Mouse (Mus musculus) gastrocnemius, adult 8-10 months (tissue): ENCODE data around the gene Ppp1r2. TPM values are rescaled to one million over a fixed set of nuclear protein-coding genes. Genes with fewer than 3 reads are reported as not detected.
A peak's percentile ranks its signal among the peaks of the same experiment; 100 is the strongest.
"Not testable (repeated sequence)": the region's sequence is repeated elsewhere in the genome, so short reads cannot be mapped to it uniquely, and the experiment has no call there.

Source experiments
- DNase-seq, 2 experiments: peaks; one replicate each; pipeline ENCODE4 v3.0.0; 2022; ENCODE audit warnings: low spot score in 2 of 2
- total RNA-seq, 4 experiments: library from RNA; stranded (reverse); gene quantifications; 2 replicates each; pipeline ENCODE4 v1.2.4; 2022

The Ppp1r2 gene
- 10 to 100 TPM; 71.4 to 96.4 (median 80.9) TPM for total RNA-seq

DNA sequence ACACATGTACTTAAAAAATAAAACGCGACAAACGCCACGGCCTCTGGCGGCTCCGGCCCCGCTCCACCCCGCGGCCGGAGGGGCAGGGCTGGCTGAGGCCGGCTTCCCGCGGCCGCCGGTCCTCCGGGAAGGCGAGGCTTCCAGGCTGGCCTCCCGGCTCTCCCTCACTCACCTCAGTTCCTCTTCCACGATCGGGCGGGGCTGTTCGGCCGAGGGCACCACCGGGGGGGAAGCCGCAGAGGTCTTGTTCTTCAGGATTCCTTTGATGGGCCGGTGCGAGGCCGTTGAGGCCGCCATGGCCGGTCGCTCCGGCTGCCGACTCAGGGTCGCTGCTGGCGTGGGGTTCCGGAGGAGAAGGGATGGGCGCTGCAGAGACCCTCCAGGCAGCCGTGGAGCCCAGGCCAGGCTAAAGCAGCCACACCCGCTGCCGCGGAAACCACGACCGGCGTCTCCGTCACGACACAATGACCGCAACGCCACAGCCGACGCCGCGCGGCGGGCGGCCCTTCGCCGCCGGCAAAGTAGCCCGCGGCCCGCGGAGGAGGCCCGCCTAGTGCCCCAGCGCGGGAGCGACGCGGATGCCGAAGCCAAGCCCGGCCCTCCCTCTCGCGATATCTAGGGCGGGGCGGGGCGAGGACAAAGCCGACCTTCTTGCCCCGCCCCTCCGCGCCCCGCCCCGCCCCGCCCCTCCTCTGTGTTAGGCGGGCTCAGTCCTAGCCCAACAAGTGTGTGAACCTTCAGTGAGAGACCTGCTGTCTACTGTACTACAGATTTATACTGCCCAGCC, at the start of gene Ppp1r2:
Ppp1r2 (minus strand) TSS at position 604 of the 787 bp plus-strand sequence.
- peak; percentile 82 to 91 for DNase-seq

DNA sequence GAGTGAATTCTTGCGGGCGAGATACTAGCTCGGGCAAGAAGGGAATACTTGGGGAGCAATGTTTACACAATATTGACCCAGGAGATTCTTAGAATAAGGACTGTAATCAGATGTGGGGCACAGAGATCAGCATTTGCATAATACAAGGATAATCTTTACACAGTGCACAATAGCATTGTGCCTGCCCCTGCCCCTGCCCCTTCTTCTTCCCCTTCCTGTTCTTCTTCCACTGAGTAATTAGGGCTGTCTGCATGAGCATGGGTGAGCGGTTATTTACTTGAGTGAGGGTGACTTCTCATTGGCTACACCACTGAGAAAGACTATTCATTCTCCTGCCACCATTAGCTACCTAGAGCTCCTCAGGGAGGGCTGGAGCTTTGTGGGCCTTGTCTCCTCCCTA, 46.4 kb upstream of the Ppp1r2 start:
- no peak for DNase-seq

DNA sequence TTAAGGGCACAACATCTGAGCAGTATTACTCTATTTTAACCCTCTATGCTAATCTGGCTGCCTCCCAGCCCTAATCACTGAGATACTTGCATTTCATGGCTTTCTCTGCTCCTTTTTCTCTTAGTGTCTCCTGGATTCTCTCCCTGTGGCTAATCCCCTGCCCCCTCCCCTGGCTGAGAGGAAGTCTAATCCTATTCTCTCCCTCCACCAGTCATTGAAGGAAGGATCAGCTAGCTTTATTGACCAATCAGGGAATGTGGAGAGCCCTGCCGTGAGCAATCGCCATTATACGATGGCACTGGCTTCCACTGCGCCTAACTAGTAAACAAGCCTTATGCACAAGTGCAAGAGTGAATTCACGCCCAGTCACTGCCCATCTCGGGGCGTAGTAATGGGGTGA, 45.9 kb upstream of the Ppp1r2 start:
- no peak for DNase-seq

DNA sequence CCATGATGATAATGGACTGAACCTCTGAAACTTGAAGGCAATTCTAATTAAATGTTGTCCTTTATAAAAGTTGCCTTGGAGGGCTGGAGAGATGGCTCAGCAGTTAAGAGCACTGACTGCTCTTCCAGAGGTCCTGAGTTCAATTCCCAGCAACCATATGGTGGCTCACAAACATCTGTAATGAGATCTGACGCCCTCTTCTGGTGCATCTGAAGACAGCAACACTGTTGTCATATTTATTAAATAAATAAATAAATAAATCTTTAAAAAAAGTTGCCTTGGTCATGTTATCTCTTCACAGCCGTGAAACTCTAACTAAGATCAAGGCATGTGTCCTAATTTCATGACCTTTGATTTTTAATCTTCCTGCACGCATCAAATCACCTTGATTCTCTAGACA, 44.6 kb upstream of the Ppp1r2 start:
- DNase-seq: not testable (repeated sequence)

DNA sequence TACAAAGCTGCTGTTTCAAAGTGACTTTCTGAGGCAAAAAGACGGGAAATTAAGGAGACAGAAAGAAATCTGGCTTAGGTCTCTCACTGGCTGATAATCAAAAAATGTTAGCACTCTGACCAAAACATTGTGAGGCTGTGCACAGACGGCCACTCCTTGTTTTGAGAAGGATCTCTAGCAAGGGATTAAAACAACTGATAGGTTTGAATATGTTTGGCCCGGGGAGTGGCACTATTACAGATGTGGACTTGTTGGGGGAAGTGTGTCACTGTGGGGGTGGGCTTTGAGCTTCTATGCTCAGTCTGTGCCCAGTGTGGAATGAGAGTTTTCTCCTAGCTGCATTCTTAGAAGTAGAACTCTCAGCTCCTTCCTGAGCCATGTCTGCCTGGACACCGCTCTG, 44.2 kb upstream of the Ppp1r2 start:
- no peak for DNase-seq

DNA sequence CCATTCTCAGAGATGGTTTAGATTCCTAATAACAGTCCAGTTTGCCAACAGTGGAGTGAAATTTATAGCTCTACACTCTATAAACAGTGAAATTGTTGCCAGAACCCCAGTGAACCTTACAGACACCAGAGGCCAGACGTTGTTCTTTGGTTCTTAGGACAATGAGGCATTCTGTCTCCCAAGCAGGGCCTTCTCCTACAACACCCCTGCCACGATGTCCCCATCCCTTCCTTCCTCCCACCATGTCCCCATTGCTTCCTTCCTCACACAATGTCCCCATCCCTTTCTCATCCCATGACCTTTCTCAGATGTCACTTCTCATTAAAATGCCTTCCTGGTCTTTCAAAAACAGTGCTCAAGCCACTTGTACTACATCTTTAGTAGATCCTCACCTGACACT, 43.3 kb upstream of the Ppp1r2 start:
- no peak for DNase-seq

DNA sequence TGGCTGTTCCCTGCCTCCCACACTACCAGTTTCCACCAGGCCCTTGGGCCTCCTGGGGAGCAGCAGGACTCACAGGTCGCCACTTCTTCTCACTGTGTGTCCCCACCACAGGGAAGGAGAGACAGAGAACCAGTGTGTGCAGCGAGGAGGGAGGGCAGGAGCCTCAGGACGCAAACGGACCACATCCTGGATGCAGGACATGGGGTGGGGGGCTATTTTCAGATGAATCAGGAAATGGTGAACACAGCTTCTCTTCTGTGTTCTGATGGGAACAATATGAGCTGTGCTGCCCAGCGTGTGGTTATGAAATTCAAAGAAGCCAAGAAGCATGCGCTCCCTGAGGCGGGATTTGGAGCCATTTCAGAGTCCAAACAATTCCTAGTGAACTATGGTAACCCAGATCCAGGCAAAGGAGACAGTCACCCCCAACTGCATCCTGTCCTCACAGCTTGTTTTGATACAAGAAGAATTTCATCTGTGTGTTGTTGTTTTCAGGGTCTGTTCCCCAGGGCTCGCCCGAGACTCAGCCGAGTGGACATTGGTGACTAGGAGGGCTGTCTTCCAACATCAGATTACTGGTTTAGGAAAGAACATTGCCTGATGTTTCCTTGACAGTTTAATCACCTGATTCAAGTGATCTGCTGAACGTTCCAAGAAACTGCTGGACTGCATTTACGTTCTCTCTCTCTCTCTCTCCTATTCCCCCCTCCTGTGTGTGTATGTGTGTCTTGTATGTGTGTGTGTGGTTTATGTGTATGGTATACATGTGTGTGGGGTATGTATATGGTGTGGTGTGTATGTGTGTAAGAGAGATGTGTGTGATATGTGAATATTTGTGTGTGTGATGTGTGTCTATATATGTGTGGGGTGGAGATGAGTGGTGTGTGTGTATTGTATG, 41.4 kb upstream of the Ppp1r2 start:
- peak; percentile 48 to 61 for DNase-seq

DNA sequence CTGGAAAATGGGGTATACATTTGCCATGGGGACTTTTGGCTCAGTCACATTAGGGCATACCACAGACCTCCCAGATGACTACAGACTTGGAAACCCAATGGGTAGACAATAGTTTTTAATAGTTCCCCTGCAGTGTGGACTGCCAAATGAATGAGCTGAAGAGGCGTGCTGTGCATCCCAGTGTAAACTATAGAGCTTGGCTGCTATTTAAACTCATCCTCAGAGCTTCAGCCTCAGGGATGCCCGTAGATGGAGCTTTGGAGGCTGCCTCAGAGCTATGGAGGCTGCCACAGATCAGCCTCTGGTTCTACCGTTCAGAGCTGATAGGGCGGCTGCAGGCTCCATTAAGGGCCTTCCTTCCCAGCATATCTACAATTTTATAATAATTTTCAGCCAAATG, 40.2 kb upstream of the Ppp1r2 start:
- no peak for DNase-seq

DNA sequence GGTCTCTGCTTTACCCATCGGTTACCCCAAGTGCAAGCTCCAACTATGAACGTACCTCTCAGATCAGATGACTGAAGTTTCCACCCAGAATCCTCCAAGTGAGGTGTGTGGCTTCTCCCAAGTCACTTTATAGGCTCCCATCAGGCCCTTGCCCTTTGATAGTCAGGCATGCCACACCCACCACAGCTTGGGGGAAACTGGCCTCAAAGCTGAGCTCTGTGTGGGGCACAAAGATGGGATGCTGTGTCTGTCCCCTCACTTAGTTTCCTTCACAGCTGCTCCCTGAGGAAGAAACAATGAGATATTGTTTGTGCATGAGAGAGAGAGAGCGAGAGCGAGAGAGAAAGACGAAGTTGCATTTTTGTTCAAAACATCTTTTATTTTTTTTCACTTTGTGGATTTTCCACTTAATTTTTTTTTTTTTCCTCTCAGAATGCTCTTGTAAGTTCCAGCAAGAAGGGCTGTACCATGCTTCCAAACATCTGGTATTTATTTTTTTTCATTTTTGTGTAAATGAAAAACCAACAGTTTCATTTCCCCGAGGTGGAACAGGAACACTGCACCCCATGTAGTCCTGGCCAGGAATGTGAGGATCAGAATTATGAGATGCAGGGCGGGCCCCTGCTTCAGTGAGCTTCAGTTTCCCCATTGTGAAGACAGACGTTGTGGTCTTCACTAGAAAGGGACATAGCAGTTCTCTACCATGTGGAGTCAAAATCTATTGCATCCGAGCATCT, 39.6 kb upstream of the Ppp1r2 start, which contains the start of gene Apod:
Apod (minus strand) TSS at position 312 of the 737 bp plus-strand sequence.
- DNase-seq: no peak

DNA sequence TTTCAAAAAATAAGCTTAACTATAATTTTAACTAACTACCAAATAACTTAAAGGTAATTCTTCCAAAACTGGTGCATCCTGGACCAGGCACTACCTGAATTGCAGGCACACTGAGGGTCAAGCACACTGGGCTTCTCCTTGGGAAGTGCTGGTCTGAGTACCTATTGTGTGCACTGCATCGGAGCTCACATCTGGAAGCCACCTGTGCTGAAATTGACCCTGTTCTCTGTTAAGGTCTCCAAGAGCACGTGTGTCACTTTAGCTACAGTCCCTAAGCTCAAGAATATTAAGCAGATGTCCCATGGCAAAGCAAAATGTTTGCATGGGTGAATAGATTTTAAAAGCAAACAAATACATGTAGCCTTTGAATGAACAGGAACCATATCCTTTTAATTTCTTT, 38.5 kb upstream of the Ppp1r2 start:
- DNase-seq: no peak

DNA sequence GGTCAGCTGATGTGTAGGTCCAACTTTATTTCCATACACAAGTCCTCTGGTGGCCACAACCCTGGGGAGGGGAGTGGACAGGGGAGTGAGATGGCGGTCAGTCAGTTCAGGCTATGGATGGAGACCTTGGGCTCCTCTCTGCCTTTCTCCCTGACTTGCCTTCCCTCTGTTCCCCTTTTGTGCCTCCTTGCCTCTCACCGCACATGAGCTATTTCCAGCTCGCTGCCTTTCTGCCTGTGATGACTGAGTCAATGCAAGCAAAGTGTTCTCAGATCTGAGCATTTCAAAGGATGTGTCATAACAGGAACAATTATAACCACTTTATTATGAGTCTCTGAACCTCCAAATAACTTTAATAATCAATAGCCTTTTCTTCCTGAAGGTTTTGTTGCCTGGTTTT, 37.2 kb upstream of the Ppp1r2 start:
- DNase-seq: no peak

DNA sequence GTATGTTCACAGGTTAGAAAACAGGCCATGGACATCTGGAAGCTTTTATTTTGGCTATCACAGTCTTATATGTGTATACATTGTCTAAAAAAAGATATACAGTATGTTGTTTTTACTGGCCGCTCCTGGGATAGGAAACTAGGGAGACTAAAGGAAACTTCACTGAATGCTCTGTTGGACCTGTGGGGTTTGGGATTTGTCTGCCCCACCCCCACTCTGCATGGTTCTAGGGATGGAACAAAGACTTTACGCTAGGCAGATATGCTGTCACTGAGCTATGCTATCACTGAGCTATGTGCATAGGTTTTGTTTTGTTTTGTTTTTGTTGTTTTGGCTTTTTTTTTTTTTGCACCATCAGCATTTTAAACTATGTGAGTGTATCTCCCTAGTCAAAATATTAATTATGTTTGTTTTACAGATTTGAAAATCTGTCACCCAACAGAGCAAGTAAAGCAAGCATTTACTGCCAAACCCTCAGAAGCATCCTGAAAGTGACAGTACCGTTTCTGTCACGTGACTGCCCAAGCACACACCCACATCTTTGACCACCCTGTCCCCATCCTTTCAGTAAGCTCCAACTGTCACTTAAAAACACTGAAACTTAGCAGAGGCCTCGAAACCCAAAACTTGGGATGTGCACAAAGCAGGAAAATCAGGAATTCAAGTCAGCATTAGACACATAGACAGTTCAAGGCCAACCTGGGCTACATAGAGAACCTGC, 30.3 kb upstream of the Ppp1r2 start:
- DNase-seq: no peak

DNA sequence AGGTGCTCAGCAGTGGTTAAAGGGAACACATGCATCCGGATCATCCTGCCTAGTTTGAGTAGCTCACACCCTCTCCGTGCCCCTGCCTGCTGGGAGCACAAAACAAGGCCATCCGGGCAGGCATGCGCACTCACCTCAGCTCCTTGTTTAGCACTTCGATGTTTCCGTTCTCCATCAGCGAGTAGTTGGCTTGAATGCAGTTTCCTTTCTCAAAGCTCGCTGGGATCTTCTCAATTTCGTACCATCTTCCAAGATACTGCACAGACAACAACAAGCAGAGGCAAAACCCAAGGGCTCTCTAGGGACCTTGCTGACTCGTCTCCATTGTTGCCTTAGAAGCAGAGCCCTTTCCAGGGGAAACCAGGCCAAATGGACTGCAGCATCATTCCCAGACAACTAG, 28.2 kb upstream of the Ppp1r2 start:
- peak; percentile 62 to 68 for DNase-seq

DNA sequence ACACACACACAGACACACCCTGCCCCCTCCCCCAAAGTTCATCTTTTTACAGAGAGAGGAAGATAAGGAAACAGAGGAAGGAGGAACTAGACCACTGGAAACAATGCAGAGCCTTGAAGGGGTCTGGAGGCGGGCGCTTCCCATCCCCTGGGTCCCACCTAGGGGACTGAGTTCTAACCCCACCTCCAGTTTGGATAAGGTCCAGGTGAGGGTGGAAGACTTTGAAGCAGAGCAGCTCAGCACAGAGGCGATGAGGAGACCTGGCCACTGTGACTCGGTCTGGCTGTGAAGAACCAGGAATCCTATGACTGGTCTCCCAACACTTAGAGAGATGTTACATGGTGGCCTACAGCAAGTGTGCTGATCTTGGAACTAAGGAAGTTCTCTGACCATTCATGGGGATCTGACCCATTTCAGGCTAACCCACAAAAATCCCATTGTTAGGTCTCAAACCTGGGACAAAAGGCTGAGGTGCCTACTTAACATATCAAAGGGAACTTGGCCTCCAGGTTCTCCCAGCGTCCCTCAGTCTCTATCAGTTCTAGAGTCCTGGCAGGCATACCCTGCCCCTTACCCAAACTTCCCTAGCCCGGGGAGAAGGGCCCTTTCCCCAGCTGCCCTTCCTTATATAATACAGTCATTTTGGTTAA, 25.9 kb upstream of the Ppp1r2 start:
- no peak for DNase-seq

DNA sequence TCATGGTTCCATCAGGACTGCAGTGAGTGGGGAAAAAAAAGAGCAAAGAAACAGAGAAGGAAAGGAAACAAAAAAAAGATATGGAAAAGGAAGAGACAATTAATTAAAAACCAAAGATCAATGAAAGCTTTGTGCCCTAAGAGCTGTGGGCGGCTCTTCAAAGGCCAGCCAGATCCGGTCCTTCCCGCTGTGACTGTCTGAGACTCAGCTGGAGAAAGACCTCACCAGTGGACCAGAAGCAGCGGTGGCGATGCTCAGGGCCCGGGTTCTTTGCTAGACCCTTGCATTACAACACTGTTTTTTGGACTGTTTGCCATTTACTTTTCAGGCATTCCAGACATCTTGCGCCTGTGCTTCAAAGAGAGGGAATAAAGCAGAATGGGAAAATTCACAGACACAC, 25.4 kb upstream of the Ppp1r2 start:
- no peak for DNase-seq

DNA sequence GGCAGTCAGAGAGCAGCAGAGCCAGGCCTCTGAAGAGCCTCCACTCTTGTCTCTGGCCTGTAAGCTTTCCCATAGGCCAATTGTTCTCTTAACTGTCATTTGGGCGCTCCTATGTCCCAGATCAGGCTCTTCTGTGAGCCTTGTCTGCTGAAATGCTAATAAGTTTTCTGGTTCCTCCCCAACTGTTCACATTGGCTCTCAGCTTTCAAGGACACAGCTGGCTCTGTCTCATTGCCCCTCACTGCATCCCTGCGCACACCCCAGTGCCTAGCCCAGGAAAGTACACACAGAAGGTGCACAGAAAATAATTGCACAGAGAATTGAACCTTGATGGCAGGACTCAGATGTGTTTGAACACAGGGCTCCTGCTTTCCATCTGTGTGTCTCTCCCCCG, 24.9 kb upstream of the Ppp1r2 start:
- no peak for DNase-seq

DNA sequence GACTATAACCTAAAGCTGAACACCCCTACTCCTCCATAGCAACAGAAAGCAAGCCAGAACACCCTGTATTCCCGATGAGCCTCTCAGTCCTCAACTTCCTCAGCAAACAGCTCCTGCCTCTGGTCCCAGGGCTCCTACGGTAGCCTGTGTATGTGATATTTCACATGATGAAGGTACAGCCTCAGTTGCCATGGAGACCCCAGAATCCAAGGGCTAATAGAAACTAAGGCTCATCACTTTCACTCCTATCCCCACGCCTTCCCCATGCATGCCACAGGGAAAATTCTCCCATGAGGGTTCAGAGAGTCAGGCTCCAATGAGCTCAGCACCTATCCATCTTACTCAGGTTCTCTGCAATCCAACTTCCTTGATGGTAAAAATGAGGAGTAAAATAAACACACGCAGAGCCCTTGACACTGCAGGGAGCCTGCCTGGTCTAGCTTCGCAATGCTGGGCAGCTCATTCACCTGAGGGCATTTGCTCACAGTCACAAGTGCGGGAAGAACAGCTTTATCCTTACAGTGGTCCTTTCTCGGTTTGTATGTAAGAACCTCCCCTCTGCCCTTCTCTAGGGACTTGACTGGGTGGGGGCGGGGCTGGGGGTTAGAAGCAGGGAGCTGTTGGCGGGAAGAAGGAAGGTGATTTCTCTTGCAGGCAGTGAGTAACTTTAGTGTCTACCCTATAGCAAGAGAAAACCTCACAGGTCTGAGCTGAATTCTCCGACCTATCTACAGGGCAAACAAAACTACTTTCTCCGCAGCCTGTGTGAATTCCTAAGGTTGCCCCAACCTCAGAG, 24.3 kb upstream of the Ppp1r2 start:
- DNase-seq: no peak

DNA sequence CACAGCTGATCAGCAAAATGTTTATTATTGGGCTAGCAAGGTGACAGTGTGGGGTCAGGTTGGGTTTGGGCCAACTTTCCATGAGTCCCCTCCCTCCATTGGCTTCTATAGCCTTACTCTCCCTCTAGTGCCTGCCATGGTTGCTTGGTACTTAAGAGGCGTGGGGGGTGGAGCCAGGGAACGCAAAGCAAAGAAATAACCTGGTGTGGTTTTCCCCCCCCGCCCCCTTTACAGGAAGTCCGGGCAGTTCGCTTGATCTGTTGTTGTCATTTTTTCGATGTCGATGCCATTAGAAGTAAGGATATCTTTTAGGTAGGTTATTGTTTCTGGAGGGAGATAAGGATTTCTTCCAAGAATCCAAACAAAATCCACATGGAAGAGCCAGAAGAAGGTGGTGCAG, 22.0 kb upstream of the Ppp1r2 start:
- no peak for DNase-seq

DNA sequence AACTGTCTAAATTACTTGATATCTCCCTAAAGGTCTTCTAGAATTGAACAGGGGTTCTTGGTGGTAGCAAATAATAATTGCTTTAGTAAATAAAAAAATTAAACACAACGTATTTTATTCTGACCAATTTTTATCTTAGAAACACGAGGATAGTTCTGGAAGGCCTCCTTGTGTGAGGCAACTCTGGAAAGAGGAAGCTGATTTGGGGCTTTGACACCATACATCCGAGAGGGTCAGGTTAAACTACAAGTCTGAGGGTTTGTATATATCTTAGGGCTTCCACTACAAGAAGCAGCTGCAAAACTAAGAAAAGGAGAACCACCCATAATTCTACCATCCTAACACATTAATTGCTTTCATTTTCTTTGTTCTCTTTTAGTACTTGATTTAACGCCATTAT, 18.7 kb upstream of the Ppp1r2 start:
- no peak for DNase-seq
